Mouse (Mus musculus) ES-E14 (cell line): Measurements from ENCODE around the gene Hsdl1. TPM values are rescaled to one million over a fixed set of nuclear protein-coding genes. Genes with fewer than 3 reads are reported as not detected.

Experiments used
- DNase-seq: peaks from one replicate; pipeline ENCODE4 v3.0.0-alpha.2; 2013; ENCODE audit warnings: low read depth, low spot score
- H3K27ac ChIP-seq: 2 replicates; pipeline ENCODE4 v1.5.1; 2012; ENCODE audit warnings: low read depth, mild to moderate bottlenecking, low read length, moderate library complexity, mixed read lengths; ENCODE audit not compliant: poor library complexity, insufficient read depth, severe bottlenecking
- H3K36me3 ChIP-seq: 2 replicates; pipeline ENCODE4 v1.6.1; 2012; ENCODE audit warnings: mild to moderate bottlenecking, low read length, moderate library complexity, mixed read lengths; ENCODE audit not compliant: control insufficient read depth, poor library complexity, insufficient read depth, severe bottlenecking
- H3K4me1 ChIP-seq, 2 experiments: fragments of 150-350 bp in 1 of 2; sonication (generic) in 1 of 2; 2 replicates each; pipeline ENCODE4 v1.6.1; 2012; ENCODE audit warnings: low read length in 2 of 2, mild to moderate bottlenecking in 1 of 2, mixed read lengths in 1 of 2; ENCODE audit not compliant: control insufficient read depth in 2 of 2, insufficient read depth in 2 of 2, poor library complexity in 1 of 2
- H3K4me3 ChIP-seq, 2 experiments: fragments of 150-350 bp in 1 of 2; sonication (generic) in 1 of 2; 2 replicates each; pipeline ENCODE4 v1.5.1; 2012; ENCODE audit warnings: low read length in 2 of 2, low read depth in 1 of 2, mild to moderate bottlenecking in 1 of 2, mixed read lengths in 1 of 2; ENCODE audit not compliant: insufficient read depth in 1 of 2, poor library complexity in 1 of 2, severe bottlenecking in 1 of 2
- H3K9ac ChIP-seq: 2 replicates; pipeline ENCODE4 v1.6.1; 2012; ENCODE audit warnings: low read depth, mild to moderate bottlenecking, low read length, mixed read lengths; ENCODE audit not compliant: poor library complexity, insufficient read depth, severe bottlenecking
- H3K9me3 ChIP-seq: fragments of 150-350 bp; sonication (generic); 2 replicates; pipeline ENCODE4 v1.6.1; 2012; ENCODE audit warnings: low read depth, mild to moderate bottlenecking, low read length; ENCODE audit not compliant: control insufficient read depth, insufficient read depth
- CHD2 ChIP-seq: IDR thresholded peaks from 2 replicates; pipeline ENCODE4 v1.6.1; 2014; ENCODE audit warnings: mild to moderate bottlenecking, low read depth, low read length, inconsistent platforms
- HCFC1 ChIP-seq: IDR thresholded peaks from 2 replicates; pipeline ENCODE4 v1.6.1; 2012; ENCODE audit warnings: low read length, inconsistent platforms, borderline replicate concordance; ENCODE audit not compliant: insufficient read depth
- MAFK ChIP-seq: IDR thresholded peaks from 2 replicates; pipeline ENCODE4 v1.6.1; 2014; ENCODE audit warnings: mild to moderate bottlenecking, low read depth, low read length, inconsistent platforms; ENCODE audit not compliant: insufficient read depth
- ZC3H11A ChIP-seq: IDR thresholded peaks from 2 replicates; pipeline ENCODE4 v1.6.1; 2012; ENCODE audit warnings: low read depth, mild to moderate bottlenecking, inconsistent platforms, low read length, borderline replicate concordance
- ZNF384 ChIP-seq: IDR thresholded peaks from 2 replicates; pipeline ENCODE4 v1.6.1; 2012; ENCODE audit warnings: low read depth, low read length, inconsistent platforms
- in situ Hi-C, 2 experiments: fragments of 600-800 bp; cut with MboI; formaldehyde crosslinking; loops; one replicate each; pipeline ENCODE4 v1.15.1; 2025; ENCODE audit warnings: low sequenced_read_pairs in 2 of 2, inconsistent platforms in 1 of 2; ENCODE audit not compliant: unreplicated experiment in 2 of 2
- total RNA-seq: library from RNA; depleted of rRNA; stranded (reverse); fragments of 300-350 nt; gene quantifications from 2 replicates; pipeline ENCODE4 v1.2.3, GENCODE M21; 2012

Hsdl1 gene
- total RNA-seq, 1 experiment, result 19.7 TPM

- H3K36me3 ChIP-seq, result peaks cover 40% of the 10 kb centered on the region
- no peak overlapping the region for H3K9ac ChIP-seq
- no peak for TF ChIP-seq ZNF384
- TF ChIP-seq HCFC1, result no peak
- TF ChIP-seq CHD2, result no peak
- TF ChIP-seq ZC3H11A, result no peak
- no peak for TF ChIP-seq MAFK
- no peaks in the 10 kb centered on the region for H3K9me3 ChIP-seq
- in situ Hi-C loops, result no loop called here
- no peak overlapping the region for H3K4me3 ChIP-seq
- DNase-seq, result no peak
- H3K4me1 ChIP-seq, result peaks cover 7 to 10% of the 10 kb centered on the region in 2 experiments
- peak overlapping the region; percentile 70 for H3K27ac ChIP-seq
Observed at GRCm38 (mm10) chr8:119544606-119545005, 30.4 kb downstream of the Hsdl1 start.

- TF ChIP-seq HCFC1 (no peak), MAFK (no peak), CHD2 (no peak), ZNF384 (no peak), ZC3H11A (no peak)
- Histone ChIP-seq H3K9ac (no peak overlapping the region), H3K27ac (no peak overlapping the region), H3K4me1 (no peaks in the 10 kb centered on the region), H3K4me3 (no peak overlapping the region), H3K36me3 (peaks cover 73% of the 10 kb centered on the region), H3K9me3 (no peaks in the 10 kb centered on the region)
- DNase-seq, result no peak
- in situ Hi-C loops, result no loop called here
Observed at GRCm38 (mm10) chr8:119531973-119532372, 43.0 kb downstream of the Hsdl1 start.

- TF ChIP-seq HCFC1 (no peak), MAFK (no peak), ZNF384 (no peak), CHD2 (no peak), ZC3H11A (no peak)
- Histone ChIP-seq H3K36me3 (peaks cover 67% of the 10 kb centered on the region), H3K9ac (no peak overlapping the region), H3K27ac (no peak overlapping the region), H3K4me1 (no peaks in the 10 kb centered on the region), H3K9me3 (no peaks in the 10 kb centered on the region), H3K4me3 (no peak overlapping the region)
- in situ Hi-C loops, result no loop called here
- DNase-seq, result no peak
Observed at GRCm38 (mm10) chr8:119531397-119531796, 43.6 kb downstream of the Hsdl1 start.

- no peak for DNase-seq
- H3K27ac ChIP-seq, result no peak overlapping the region
- no peak overlapping the region for H3K9ac ChIP-seq
- H3K4me3 ChIP-seq, result no peak overlapping the region
- H3K4me1 ChIP-seq, result no peaks in the 10 kb centered on the region
- no peak for TF ChIP-seq ZC3H11A
- TF ChIP-seq HCFC1, result no peak
- no peak for TF ChIP-seq MAFK
- no peak for TF ChIP-seq ZNF384
- no peak for TF ChIP-seq CHD2
- peaks cover 64% of the 10 kb centered on the region for H3K36me3 ChIP-seq
- in situ Hi-C loops, result no loop called here
- H3K9me3 ChIP-seq, result no peaks in the 10 kb centered on the region
Observed at GRCm38 (mm10) chr8:119530937-119531336, 44.0 kb downstream of the Hsdl1 start.

- Histone ChIP-seq H3K4me1 (no peaks in the 10 kb centered on the region), H3K9ac (no peak overlapping the region), H3K4me3 (no peak overlapping the region), H3K27ac (no peak overlapping the region), H3K36me3 (peaks cover 66% of the 10 kb centered on the region), H3K9me3 (no peaks in the 10 kb centered on the region)
- in situ Hi-C loops, result no loop called here
- no peak for DNase-seq
- no peak for TF ChIP-seq HCFC1
- TF ChIP-seq MAFK, result no peak
Observed at GRCm38 (mm10) chr8:119528762-119529161, 46.2 kb downstream of the Hsdl1 start.
